Mouse (Mus musculus) liver, postnatal 0 days (tissue): ENCODE results near the gene Gp9.

Experiments
- CTCF ChIP-seq: sonication (generic); IDR thresholded peaks from 2 replicates; pipeline ENCODE4 v1.5.1; 2016; ENCODE audit warnings: antibody characterized with exemption, low read depth
- EP300 ChIP-seq: IDR thresholded peaks from 2 replicates; pipeline ENCODE4 v1.6.1; 2016; ENCODE audit warnings: antibody characterized with exemption, low read depth, mild to moderate bottlenecking

DNA sequence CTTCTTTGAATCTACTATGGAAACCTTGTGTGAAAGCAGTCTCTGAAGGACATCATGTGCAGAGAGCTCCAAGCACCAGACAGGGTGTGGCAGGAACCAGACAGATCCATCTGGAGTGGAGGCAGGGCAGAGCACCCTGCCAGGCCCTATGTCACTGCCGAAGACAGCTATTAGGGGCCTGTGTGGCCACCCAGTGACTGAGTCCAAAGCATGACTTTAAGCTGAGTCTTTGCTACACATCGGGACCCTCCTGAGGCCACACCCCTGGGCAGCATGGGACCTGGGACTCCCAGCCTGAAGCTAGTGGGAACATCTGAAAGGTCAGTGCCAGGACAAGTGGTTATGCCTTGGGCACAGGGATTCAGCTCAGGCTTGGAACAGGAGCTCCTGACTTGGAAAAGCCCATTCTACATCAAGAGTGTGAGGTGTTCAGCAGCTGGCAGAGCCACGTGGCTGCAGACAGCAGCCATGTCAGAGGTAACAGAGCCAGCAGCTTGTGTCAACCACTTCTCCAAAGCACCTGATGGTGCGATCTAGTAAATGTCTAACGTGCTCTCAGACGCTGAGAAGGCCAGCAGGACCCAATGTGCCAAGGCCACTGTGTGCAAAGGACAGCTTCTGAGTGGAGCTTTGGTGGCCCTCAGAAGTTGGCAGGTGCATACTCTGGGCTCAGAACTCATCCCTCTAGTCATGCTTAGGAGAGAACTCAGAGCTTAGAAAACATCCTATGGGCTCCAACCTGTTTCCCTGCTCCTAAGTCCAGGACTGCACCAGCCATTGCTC is 9.4 kb downstream of the Gp9 start:
- TF ChIP-seq CTCF (no peak), EP300 (no peak)
